Mouse (Mus musculus) kidney, postnatal 0 days (tissue): Measurements from ENCODE around the gene Cflar. TPM values are rescaled to one million over a fixed set of nuclear protein-coding genes. Genes with fewer than 3 reads are reported as not detected.

Source experiments
- ATAC-seq: fragments of 200-750 bp; cut with Nextera tagmentation; replicated peaks from 2 replicates; pipeline ENCODE4 v1.8.0; 2017; ENCODE audit warnings: low read depth, moderate number of reproducible peaks, moderate TSS enrichment, moderate library complexity; ENCODE audit not compliant: low FRiP score
- DNase-seq: peaks from one replicate; pipeline ENCODE4 v3.0.0-alpha.2; 2016; ENCODE audit warnings: low spot score
- H3K27ac ChIP-seq: fragments of 300-500 bp; sonication (generic); 2 replicates; pipeline ENCODE4 v1.5.1; 2014; ENCODE audit warnings: mild to moderate bottlenecking
- H3K27me3 ChIP-seq: fragments of 300-500 bp; sonication (generic); 2 replicates; pipeline ENCODE4 v1.6.1; 2014; ENCODE audit warnings: low read length, mixed read lengths; ENCODE audit not compliant: insufficient read depth
- H3K36me3 ChIP-seq: fragments of 300-500 bp; sonication (generic); 2 replicates; pipeline ENCODE4 v1.6.1; 2014; ENCODE audit warnings: low read length, mixed read lengths; ENCODE audit not compliant: insufficient read depth
- H3K4me1 ChIP-seq: fragments of 300-500 bp; sonication (generic); replicated peaks from 2 replicates; pipeline ENCODE4 v1.6.1; 2014; ENCODE audit warnings: antibody characterized with exemption, low read length, mixed read lengths; ENCODE audit not compliant: insufficient read depth
- H3K4me2 ChIP-seq: fragments of 300-500 bp; sonication (generic); 2 replicates; pipeline ENCODE4 v1.6.1; 2014; ENCODE audit warnings: mild to moderate bottlenecking, low read length, moderate library complexity, mixed read lengths
- H3K4me3 ChIP-seq: fragments of 300-500 bp; sonication (generic); replicated peaks from 2 replicates; pipeline ENCODE4 v1.5.1; 2014; ENCODE audit warnings: low read depth, low read length
- H3K9ac ChIP-seq: fragments of 300-500 bp; sonication (generic); 2 replicates; pipeline ENCODE4 v1.6.1; 2014; ENCODE audit warnings: low read depth, low read length
- H3K9me3 ChIP-seq: fragments of 300-500 bp; sonication (generic); replicated peaks from 2 replicates; pipeline ENCODE4 v1.6.1; 2016; ENCODE audit warnings: low read length, inconsistent platforms, mixed read lengths
- CTCF ChIP-seq: IDR thresholded peaks from 2 replicates; pipeline ENCODE4 v1.5.1; 2016; ENCODE audit warnings: antibody characterized with exemption, low read depth, mild to moderate bottlenecking, moderate library complexity
- WGBS: fragments of 180-500 bp; shearing (Covaris S2); extraction: QIAGEN DNeasy Blood & Tissue Kit; methylation state at CpG from one replicate; pipeline ENCODE4 v1.1.7; 2014; 5-methylcytosine and 5-hydroxymethylcytosine counted together
- polyA plus RNA-seq: library from polyadenylated mRNA; unstranded; fragments of >200 nt; fragmentation: Nextera tagmentation; extraction: Ambion mirVana; gene quantifications from 2 replicates; pipeline ENCODE4 v1.2.1, GENCODE M21; 2015

Gene Cflar
- polyA plus RNA-seq, 1 experiment from 2014 or later = 62.1 TPM

DNA sequence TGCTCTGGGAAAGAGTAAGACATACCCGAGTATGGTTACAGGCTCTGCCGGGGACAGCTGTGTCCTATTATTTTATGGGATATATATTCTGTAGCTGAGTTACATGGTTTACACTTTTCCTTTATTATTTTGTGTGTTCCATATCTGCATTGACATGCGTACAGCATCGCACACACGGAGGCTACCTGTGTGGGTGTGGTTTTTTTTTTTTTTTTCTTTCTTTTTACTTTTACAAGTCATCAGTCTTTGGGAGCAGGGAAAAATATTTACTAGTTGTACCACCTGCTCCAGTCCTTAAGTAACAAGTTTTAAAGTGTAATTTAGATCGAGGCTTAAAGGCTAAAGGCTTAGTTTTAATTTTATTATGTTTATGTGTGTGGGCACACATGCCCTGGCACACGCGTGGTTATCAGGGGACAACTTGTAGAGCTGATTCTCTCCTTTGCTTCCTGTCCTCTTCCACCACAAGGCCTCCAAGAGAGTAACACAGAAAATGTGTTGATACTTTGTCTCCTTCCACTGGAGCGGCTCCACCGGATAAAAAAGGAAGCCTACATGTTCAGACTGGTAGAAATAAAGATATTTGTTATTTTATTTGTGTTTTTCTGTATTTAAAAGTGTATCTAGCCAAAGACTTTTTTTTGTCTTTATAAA, 470 bp upstream of the Cflar start:
- H3K27ac ChIP-seq = peak overlapping the region; percentile 100
- 38% methylated on average over 10 of the region's 10 CpGs for WGBS
- H3K9me3 ChIP-seq = no peaks in the 10 kb centered on the region
- peak overlapping the region; percentile 63 for H3K4me3 ChIP-seq
- 0 out of 2 replicates have a peak, but pooled peaks cover 7% of the 10 kb centered on the region for H3K4me1 ChIP-seq
- ATAC-seq (no peak), DNase-seq (peak; percentile 78)
- peak overlapping the region; percentile 84 for H3K9ac ChIP-seq
- 0 out of 2 replicates have a peak, but pooled peaks cover under 1% of the 10 kb centered on the region for H3K36me3 ChIP-seq
- peak overlapping the region; percentile 83 for H3K4me2 ChIP-seq
- no peak for TF ChIP-seq CTCF
- H3K27me3 ChIP-seq = no peaks in the 10 kb centered on the region

DNA sequence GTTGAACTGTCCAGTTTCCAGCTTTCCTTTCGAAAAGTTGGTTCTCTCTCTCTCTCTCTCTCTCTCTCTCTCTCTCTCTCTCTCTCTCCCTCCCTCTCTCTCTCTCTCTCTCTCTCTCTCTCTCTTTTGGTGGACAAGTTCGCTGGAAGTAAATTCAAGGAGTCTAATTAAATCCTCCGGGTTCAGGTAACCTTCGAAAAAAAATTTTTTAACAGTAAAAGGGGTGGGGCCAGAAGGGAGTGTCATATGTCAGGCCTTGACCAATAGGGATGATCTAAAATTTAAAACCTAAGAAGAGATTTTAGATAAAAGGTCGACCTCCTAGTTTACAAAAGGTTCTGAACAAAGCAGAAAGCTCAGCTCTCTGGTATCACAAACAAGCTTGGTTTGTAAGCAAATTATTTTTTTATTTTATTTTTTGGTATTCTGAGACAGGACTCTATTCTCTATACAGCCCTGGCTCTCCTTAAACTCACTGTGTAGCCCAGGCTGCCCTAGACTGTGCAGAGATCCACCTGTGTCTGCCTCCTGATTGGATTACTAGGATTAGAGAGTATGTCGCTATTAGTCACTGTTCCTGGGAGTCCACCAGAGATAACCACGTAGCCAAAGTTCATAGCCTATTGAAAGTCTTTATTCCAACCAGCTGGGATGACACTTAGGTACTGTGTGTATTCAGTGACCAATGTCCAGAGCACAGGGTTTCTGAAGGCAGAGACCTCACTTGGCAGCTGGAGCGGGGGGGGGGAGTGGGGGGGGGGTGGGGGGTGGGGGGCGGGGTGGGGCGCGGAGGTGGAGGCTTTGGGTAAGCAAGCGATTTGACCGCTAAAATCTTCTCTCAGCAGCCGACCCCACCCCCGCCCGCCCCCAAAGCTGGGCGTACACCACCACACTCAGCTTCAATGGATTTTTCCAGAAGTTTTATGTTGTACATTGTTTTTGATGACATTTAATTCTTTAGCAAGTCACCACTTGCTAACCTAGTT, 1.1 kb downstream of the Cflar start:
- Histone ChIP-seq H3K27ac (peak overlapping the region; percentile 100), H3K36me3 (0 out of 2 replicates have a peak, but pooled peaks cover 4% of the 10 kb centered on the region), H3K9me3 (no peaks in the 10 kb centered on the region), H3K9ac (peak overlapping the region; percentile 91), H3K4me3 (peak overlapping the region; percentile 81), H3K4me2 (peak overlapping the region; percentile 83), H3K27me3 (no peaks in the 10 kb centered on the region), H3K4me1 (peaks cover 12% of the 10 kb centered on the region; the same call in 1 of the 2 replicates)
- no peak for TF ChIP-seq CTCF
- ATAC-seq (peak; percentile 91), DNase-seq (peak; percentile 94)
- 10% methylated on average over 15 of the region's 17 CpGs for WGBS

DNA sequence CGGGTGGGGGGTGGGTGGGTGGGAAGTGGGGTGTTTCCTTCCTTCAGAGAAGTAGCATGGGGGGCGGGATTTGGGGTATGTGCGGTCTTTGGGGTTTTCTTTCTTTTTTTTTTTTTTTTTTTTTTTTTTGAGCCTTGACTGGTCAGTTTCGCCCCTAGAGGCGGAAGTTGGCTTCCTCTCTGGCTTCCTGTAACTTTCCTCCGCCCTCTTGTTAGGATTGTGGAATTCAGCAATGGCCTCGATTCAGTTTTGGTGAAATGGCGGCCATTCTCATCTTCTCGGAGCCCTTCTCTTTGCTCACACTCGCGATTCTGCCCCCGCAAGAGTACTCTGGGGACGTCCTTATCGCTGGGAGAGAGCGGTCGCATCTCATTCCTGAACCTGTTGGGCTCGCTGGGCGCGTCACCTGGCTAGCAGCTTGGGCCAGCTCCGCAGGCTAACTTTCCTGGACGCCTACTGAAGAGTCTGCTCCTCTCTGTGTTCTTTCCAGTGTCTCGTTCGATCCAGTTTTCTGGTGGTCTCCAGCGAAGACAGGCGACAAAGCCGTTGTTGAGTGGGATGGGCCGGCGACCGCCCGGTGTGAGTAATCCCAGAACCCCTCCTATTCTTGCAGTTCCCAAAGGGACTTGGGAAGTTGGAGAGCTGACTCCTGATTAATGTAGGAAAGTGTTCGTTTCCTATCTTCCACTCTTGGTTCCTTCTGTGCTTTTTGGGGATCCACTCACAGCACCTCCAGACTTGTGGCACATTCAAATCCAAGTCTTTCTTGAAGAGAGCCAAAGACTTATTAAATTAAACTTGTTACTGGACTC, 2.0 kb downstream of the Cflar start:
- Histone ChIP-seq H3K4me3 (peak overlapping the region; percentile 81), H3K27ac (peak overlapping the region; percentile 100), H3K4me2 (peak overlapping the region; percentile 83), H3K9me3 (no peaks in the 10 kb centered on the region), H3K9ac (peak overlapping the region; percentile 91), H3K36me3 (0 out of 2 replicates have a peak, but pooled peaks cover 10% of the 10 kb centered on the region), H3K4me1 (peaks cover 12% of the 10 kb centered on the region; the same call in 1 of the 2 replicates), H3K27me3 (no peaks in the 10 kb centered on the region)
- peak; percentile 28; the same call in 1 of the 2 replicates for TF ChIP-seq CTCF
- DNase-seq = peak; percentile 96
- WGBS = 4% methylated on average over 31 of the region's 31 CpGs
- ATAC-seq = peak; percentile 10

DNA sequence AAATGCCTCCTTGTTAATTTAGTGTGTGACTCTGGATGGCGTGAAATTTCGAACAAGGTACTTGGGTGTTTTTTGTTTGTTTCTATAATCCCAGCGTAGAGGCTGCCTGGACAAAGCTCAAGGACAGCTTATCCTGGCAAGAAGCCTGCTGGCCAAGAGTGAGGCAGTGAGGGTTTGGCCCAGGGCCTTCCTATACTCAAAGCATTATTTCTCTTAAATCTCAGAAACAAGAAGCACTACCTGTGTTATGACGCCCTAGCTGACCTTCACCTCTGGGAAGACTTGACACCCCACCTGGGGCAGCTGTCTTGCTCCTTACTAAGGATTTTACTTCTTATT, 2.6 kb downstream of the Cflar start:
- no peaks in the 10 kb centered on the region for H3K9me3 ChIP-seq
- H3K4me3 ChIP-seq = peak overlapping the region; percentile 81
- 14% methylated on average over 4 of the region's 4 CpGs for WGBS
- peak overlapping the region; percentile 100 for H3K27ac ChIP-seq
- ATAC-seq = no peak
- peak overlapping the region; percentile 83 for H3K4me2 ChIP-seq
- H3K36me3 ChIP-seq = 0 out of 2 replicates have a peak, but pooled peaks cover 11% of the 10 kb centered on the region
- no peaks in the 10 kb centered on the region for H3K27me3 ChIP-seq
- H3K4me1 ChIP-seq = peaks cover 12% of the 10 kb centered on the region; the same call in 1 of the 2 replicates
- DNase-seq = no peak
- H3K9ac ChIP-seq = peak overlapping the region; percentile 91
- no peak for TF ChIP-seq CTCF

DNA sequence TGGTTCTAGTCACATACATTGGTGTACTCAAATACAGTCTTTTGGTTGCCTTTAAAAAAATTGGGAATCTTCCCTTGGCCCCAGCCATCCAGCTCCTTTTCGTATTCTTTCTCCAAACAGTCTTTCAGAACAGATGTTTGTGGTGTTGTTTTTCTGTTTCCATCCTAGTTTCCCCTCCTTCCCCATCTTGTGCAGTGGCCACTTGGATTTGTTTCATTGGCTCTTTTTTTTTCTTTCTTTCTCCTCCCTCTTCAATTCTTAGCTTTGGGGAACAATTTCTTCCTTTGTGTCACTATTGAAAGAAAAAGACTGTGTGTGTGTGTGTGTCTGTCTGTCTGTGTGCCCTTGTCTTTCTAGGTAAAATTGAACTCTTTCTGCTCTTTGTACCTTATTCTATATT, 3.1 kb downstream of the Cflar start:
- DNase-seq (no peak), ATAC-seq (no peak)
- peak overlapping the region; percentile 81 for H3K4me3 ChIP-seq
- TF ChIP-seq CTCF = no peak
- no peaks in the 10 kb centered on the region for H3K9me3 ChIP-seq
- H3K27ac ChIP-seq = peak overlapping the region; percentile 100
- peaks cover 12% of the 10 kb centered on the region; the same call in 1 of the 2 replicates for H3K4me1 ChIP-seq
- peak overlapping the region; percentile 83 for H3K4me2 ChIP-seq
- peak overlapping the region; percentile 91 for H3K9ac ChIP-seq
- H3K36me3 ChIP-seq = peaks cover 16% of the 10 kb centered on the region; the same call in 1 of the 2 replicates
- WGBS = 43% methylated on average over 1 of the region's 1 CpGs
- H3K27me3 ChIP-seq = no peaks in the 10 kb centered on the region
